Mouse (Mus musculus) olfactory bulb, adult 2 months (tissue): Measurements from ENCODE around the gene Eng.

ENCODE experiments used
- CTCF ChIP-seq: fragments of 200-500 bp; IDR thresholded peaks from 2 replicates; pipeline ENCODE4 v1.5.1; 2012; ENCODE audit warnings: low read depth, mild to moderate bottlenecking, low read length, moderate library complexity; ENCODE audit not compliant: insufficient read depth
- POLR2A ChIP-seq: fragments of 200-500 bp; IDR thresholded peaks from 2 replicates; pipeline ENCODE4 v1.6.1; 2012; ENCODE audit warnings: mild to moderate bottlenecking, low read depth, low read length, moderate library complexity; ENCODE audit not compliant: insufficient read depth

DNA sequence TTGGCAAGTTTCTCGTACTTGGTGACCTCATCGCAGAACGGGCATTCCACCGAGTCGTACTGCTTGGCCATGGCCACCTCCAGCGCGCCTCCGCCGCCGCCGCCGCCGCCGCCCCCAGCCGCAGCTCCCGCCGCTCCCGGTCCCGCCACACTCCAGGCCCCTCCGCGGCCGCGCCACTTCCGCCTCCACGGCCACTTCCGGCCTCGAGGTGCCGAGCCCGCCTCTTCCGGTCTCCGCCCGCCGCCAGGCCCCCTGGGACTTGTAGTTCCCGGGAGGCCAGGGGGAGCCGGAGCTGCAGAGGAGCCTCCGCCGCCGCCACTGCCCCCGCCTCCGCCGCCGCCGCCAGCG is 66.2 kb downstream of the Eng start:
- TF ChIP-seq CTCF (no peak), POLR2A (no peak)
